Mouse (Mus musculus) cerebellum, adult 2 months (tissue): Measurements from ENCODE around the gene Grik5. TPM values are rescaled to one million over a fixed set of nuclear protein-coding genes. Genes with fewer than 3 reads are reported as not detected.
A peak's percentile ranks its signal among the peaks of the same experiment; 100 is the strongest.

Source experiments
- DNase-seq, 2 experiments: peaks; one replicate each; pipeline ENCODE4 v3.0.0; 2021
- H3K27ac ChIP-seq: fragments of 200-500 bp; 2 replicates; pipeline ENCODE4 v1.5.1; 2012; ENCODE audit warnings: low read length, control low read depth, inconsistent platforms; ENCODE audit not compliant: insufficient read depth
- H3K27me3 ChIP-seq: fragments of 200-500 bp; 2 replicates; pipeline ENCODE4 v1.6.1; 2012; ENCODE audit warnings: inconsistent platforms, mild to moderate bottlenecking, low read length, moderate library complexity; ENCODE audit not compliant: control insufficient read depth, insufficient read depth
- H3K4me1 ChIP-seq: fragments of 200-500 bp; 2 replicates; pipeline ENCODE4 v1.6.1; 2011; ENCODE audit warnings: low read length; ENCODE audit not compliant: control insufficient read depth, insufficient read depth
- H3K4me3 ChIP-seq: fragments of 200-500 bp; replicated peaks from 2 replicates; pipeline ENCODE3; 2011; ENCODE audit warnings: mild to moderate bottlenecking, low read depth, low read length, control low read depth; ENCODE audit not compliant: insufficient read depth
- CTCF ChIP-seq: fragments of 200-500 bp; IDR thresholded peaks from 2 replicates; pipeline ENCODE4 v1.5.1; 2011; ENCODE audit warnings: low read depth, mild to moderate bottlenecking, control low read depth, low read length, moderate library complexity, borderline replicate concordance; ENCODE audit not compliant: insufficient read depth
- POLR2A ChIP-seq: fragments of 200-500 bp; IDR thresholded peaks from 2 replicates; pipeline ENCODE4 v1.6.1; 2011; ENCODE audit warnings: low read length, control low read depth, borderline replicate concordance; ENCODE audit not compliant: insufficient read depth
- WGBS: fragments of 180-500 bp; shearing (Covaris S2); methylation state at CpG from one replicate; pipeline ENCODE4 v1.1.7; 2018; 5-methylcytosine and 5-hydroxymethylcytosine counted together
- polyA plus RNA-seq: library from polyadenylated mRNA; depleted of rRNA; stranded (reverse); fragments of >200 nt; gene quantifications from 2 replicates; pipeline ENCODE4 v1.2.3, GENCODE M21; 2012

The Grik5 gene
- polyA plus RNA-seq, 1 experiment = 74.6 TPM

DNA sequence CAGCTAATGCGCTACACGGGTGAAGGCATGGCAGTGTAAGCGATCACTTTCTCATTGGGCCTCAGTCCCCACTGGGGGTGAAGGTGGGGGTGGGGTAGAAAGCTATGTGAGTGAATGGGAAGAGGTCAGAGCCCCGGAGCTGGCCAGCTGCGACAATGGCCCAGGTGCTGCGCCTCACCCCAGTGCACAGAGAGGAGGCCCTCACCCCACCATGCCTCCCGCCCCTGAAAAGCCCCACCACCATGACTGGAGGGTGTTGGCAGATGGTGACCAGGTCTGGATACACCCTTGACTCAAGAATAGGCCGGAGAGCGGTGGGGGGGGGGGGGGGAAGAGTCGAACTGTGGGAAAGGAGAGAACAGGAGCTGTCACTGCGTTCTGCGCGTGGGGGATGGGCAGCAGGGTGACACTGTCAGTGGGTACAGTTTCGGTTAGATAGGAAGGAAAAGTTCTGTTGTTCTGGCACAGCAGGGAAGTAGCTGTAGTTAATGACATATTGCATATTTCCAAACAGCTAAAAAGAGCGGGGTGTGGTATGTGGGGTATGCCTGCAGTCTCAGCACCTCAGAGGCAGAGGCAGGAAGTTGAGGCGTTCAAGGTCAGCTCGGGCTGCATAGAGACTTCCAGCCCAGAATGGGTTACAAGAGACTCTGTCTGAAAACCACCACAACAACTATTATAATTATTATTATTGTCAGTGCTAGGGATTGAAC, 34.8 kb upstream of the Grik5 start:
- no peaks in the 10 kb centered on the region for H3K27me3 ChIP-seq
- TF ChIP-seq CTCF (no peak), POLR2A (no peak)

DNA sequence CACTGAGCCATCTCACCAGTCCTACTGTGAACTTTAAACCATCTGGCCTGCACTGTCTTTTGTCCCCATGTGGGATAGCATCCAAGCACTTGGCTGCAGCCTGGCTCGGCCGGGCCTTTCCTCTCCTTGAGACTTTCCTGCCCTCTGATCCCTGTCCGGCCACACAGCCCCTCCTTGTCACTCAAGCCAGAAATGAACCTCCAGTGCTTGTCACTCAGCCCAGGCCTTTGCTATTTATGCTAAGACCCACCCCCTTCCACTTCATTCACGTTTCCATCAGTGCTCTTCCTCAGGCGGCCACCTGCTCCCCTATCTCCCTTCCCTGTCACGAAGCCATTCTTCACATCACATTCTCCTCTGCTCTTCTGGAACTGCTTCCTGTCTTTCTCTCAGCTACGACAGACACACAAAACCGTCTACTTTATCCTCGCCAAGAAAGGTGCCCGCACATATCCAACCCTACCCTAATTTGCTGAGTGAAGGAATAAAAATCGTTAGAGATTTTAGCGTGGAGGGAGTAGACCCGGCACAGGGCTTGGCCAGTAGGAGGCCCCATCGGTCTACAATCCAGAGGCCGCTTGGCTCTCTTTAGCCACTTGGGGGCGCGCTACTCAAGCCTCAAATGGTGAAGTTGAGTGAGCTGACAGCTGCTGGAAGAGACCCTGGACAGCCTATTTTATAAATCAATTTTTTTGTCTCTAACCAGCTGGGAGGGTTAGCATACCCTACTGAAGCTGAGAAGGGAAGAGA, 33.4 kb upstream of the Grik5 start:
- H3K27ac ChIP-seq = no peak overlapping the region
- peak; percentile 75 to 87 for DNase-seq
- H3K27me3 ChIP-seq = no peaks in the 10 kb centered on the region
- WGBS = 6% methylated on average over 17 of the region's 17 CpGs
- no peak overlapping the region for H3K4me3 ChIP-seq
- peaks cover 7% of the 10 kb centered on the region for H3K4me1 ChIP-seq
- TF ChIP-seq POLR2A (no peak), CTCF (peak; percentile 89)

More for the DNA sequence above, 34.8 kb upstream of the Grik5 start:
- Histone ChIP-seq H3K4me1 (peaks cover 11% of the 10 kb centered on the region), H3K27ac (no peak overlapping the region), H3K4me3 (no peak overlapping the region)
- WGBS = 60% methylated on average over 16 of the region's 17 CpGs
- no peak for DNase-seq

DNA sequence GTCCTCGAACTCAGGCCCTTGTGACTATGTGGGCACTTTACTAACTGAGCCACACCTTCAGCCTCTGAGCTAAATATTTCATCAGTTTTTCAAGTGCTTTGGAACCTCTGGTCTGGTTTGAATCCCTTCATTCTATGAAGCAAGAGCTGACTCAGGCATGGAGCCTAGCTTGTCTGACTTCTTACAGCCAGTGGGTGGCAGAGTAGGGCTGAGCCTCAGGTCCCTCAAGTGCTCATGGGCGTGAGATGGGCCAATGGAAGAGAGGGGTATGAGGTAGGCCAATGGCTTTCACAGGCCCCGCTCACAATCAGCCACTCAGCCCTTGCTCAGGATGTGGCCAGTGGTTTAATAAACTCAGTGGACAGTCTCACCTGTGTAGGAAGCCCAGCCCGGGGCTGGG, 27.4 kb upstream of the Grik5 start:
- 54% methylated on average over 4 of the region's 4 CpGs for WGBS
- Histone ChIP-seq H3K4me1 (no peaks in the 10 kb centered on the region), H3K4me3 (no peak overlapping the region), H3K27ac (no peak overlapping the region), H3K27me3 (no peaks in the 10 kb centered on the region)
- DNase-seq = no peak
- TF ChIP-seq POLR2A = no peak
- no peak for TF ChIP-seq CTCF

- no peak for TF ChIP-seq CTCF
- no peak for DNase-seq
- Histone ChIP-seq H3K27me3 (no peaks in the 10 kb centered on the region), H3K27ac (no peak overlapping the region), H3K4me1 (no peaks in the 10 kb centered on the region), H3K4me3 (no peak overlapping the region)
- 74% methylated on average over 3 of the region's 3 CpGs for WGBS
Observed at GRCm38 (mm10) chr7:25098169-25098568, 26.0 kb upstream of the Grik5 start.

DNA sequence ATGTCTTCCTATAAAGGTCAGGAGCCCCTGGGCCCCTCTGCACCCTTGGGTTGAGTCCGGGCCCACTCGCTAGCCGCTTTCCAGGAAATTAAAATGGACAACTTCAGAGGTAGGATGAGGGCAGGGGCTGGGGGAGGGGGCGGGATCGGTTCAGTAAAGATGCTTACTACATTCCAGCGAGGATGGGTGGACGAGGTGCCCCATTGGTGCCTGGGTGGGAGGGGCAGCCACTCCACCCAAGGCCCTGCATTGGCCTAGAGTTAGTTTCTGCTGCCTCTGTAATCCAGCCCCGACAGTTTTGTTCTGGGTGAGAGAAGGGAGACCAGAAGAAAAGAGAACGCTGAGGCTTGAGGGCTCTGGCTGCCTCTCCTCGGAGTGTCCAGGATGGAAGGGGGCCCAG, 17.7 kb upstream of the Grik5 start:
- Histone ChIP-seq H3K27me3 (no peaks in the 10 kb centered on the region), H3K4me3 (no peak overlapping the region), H3K27ac (no peak overlapping the region), H3K4me1 (no peaks in the 10 kb centered on the region)
- 55% methylated on average over 10 of the region's 10 CpGs for WGBS
- no peak for DNase-seq
- TF ChIP-seq POLR2A = no peak
- TF ChIP-seq CTCF = no peak

DNA sequence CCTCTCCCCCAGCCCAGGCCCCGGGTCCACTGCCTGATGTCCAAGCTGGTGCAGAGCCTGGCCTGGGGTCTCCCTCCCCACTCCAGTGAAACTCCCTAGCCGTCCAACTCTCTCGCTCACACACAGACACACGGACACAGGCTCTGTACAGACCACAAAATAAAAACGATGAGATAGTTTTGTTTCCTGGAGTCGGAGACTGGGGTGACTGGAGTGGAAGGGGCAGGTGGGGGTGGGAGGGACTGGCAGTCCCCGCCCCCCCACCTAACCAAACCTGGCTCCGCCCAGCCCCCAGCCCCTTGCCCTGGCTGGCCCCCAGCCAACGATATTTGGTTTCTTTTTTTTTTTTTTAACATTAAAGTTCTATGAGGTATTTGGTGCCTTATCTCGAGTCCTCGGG, 16.8 kb upstream of the Grik5 start:
- no peak overlapping the region for H3K27ac ChIP-seq
- H3K27me3 ChIP-seq = no peaks in the 10 kb centered on the region
- DNase-seq = no peak
- H3K4me3 ChIP-seq = no peak overlapping the region
- 43% methylated on average over 11 of the region's 11 CpGs for WGBS
- H3K4me1 ChIP-seq = no peaks in the 10 kb centered on the region
- no peak for TF ChIP-seq CTCF

- Histone ChIP-seq H3K27ac (no peak overlapping the region), H3K27me3 (no peaks in the 10 kb centered on the region), H3K4me3 (no peak overlapping the region), H3K4me1 (no peaks in the 10 kb centered on the region)
- no peak for DNase-seq
- WGBS = 37% methylated on average over 10 of the region's 10 CpGs
- TF ChIP-seq CTCF (no peak), POLR2A (no peak)
Observed at GRCm38 (mm10) chr7:25088531-25088930, 16.4 kb upstream of the Grik5 start.

DNA sequence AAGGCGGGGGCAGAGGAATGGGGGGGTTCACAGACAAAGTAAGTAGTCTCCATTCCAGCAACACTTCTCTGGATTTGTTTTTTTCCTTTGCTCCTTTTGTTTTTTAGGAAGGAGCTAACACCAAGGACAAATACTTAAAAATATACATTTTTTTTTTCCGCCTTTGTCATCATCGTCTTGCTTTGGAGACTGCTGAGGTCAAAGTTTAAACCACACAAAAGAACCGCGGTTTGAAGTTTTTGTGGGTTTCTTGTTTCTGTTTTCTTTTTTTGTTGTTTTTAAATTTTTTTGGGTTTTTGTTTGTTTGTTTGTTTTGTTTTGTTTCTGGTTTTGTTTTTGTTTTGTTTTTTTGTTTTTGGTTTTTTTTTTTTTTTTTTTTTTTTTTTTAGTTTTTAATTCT, 15.8 kb upstream of the Grik5 start:
- no peak for DNase-seq
- H3K27me3 ChIP-seq = no peaks in the 10 kb centered on the region
- 75% methylated on average over 5 of the region's 5 CpGs for WGBS
- no peak overlapping the region for H3K27ac ChIP-seq
- no peak overlapping the region for H3K4me3 ChIP-seq
- H3K4me1 ChIP-seq = no peaks in the 10 kb centered on the region
- TF ChIP-seq POLR2A (no peak), CTCF (no peak)
